Mouse (Mus musculus): ENCODE results near the gene Tmprss11d. TPM values are rescaled to one million over a fixed set of nuclear protein-coding genes. Genes with fewer than 3 reads are reported as not detected.
A peak's percentile ranks its signal among the peaks of the same experiment; 100 is the strongest.

Gene Tmprss11d
- total RNA-seq (2014; rRNA removed; ENCODE audit: low replicate concordance): not detected in 2 replicates
- polyA plus RNA-seq (2015; fragmentation: Nextera tagmentation; extraction: Ambion mirVana): not detected in 2 replicates

DNA sequence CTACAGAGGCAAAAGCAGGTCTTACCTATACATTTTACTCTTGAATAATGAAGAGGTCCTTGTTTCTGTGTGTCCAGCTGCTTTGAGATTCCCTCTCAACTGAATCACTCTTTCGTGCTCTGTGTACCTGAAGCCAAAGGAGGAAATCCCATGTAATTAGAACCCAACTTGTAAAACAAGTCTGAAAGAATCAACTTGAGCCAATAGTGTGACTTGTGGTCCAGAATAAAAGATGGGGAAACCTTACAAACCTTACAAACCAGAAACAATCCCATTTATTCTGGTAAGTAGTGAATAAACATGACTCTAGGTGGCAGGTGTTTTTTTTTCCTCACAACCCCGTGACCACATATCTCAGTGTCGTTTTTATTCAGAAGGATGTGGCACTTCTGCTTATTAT is at the start of gene Tmprss11d:
TSS of gene Tmprss11d (minus strand) at position 101 of the 400 bp plus-strand sequence.
- no peak within 1 kb of the TSS for H3K4me3 ChIP-seq (ENCODE audit: low read depth, low read length)
- H3K27ac ChIP-seq (ENCODE audit: low read depth): no peak within 1 kb of the TSS
- H3K4me2 ChIP-seq (ENCODE audit: low read depth, low read length): no peak within 1 kb of the TSS
- H3K9me3 ChIP-seq (replicated peaks; ENCODE audit: control insufficient read depth, low read length): no peaks in the 10 kb centered on the region
- 60% methylated on average over 3 of the region's 3 CpGs for WGBS
- H3K36me3 ChIP-seq (replicated peaks; ENCODE audit: control insufficient read depth, insufficient read depth, low read length): no peaks in the 10 kb centered on the region
- DNase-seq (ENCODE audit: low spot score) (no peak), ATAC-seq (ENCODE audit: insufficient read depth, low read depth) (no peak)
- no peaks in the 10 kb centered on the region for H3K27me3 ChIP-seq (ENCODE audit: control insufficient read depth, insufficient read depth, low read length)
- TF ChIP-seq EP300 (IDR thresholded peaks at IDR 0.05; ENCODE audit: low read depth) (no peak), CTCF (IDR thresholded peaks at IDR 0.05; ENCODE audit: low read depth) (no peak)
- no peak within 1 kb of the TSS for H3K9ac ChIP-seq (replicated peaks; ENCODE audit: low read depth, low read length)
- no peaks in the 10 kb centered on the region for H3K4me1 ChIP-seq (ENCODE audit: control insufficient read depth, insufficient read depth)

DNA sequence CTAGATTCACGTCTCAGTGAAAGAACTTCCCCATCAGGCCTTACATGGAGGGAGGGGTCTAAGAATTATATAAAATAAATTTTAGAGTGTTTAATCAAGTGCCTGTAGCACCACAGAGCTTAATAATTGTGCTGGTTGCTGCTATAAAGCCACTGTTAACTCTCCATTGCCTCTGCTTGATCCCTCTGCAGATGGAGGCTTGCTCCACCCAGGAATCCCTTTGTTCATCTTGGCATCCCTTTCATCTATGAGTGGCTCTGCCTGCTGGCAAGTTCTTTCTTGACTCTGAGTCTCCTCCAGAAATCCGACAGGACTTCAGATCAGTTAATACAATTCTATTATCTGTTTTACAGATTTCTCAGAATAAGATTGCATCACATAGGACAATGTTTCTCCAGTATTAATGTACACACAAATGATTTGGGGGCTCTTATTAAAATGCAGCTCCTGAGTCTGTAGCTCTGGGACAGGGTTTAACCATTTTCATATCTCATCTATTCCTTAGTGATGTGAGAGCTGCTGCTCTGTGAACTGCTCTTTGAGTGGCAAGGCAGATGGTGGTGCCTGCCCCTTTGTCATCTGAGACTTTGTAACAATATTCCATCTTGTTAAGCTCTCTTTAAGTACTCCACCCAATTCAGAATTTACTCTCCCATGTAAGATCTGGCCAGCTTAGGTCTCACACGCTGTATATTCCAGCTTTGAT is 48.3 kb upstream of the Tmprss11d start:
- Histone ChIP-seq H3K36me3 (replicated peaks; ENCODE audit: control insufficient read depth, insufficient read depth, low read length) (no peaks in the 10 kb centered on the region), H3K4me3 (ENCODE audit: low read depth, low read length) (no peak overlapping the region), H3K27me3 (ENCODE audit: control insufficient read depth, insufficient read depth, low read length) (no peaks in the 10 kb centered on the region), H3K4me1 (ENCODE audit: control insufficient read depth, insufficient read depth) (no peaks in the 10 kb centered on the region), H3K9me3 (replicated peaks; ENCODE audit: control insufficient read depth, low read length) (no peaks in the 10 kb centered on the region), H3K9ac (replicated peaks; ENCODE audit: low read depth, low read length) (no peak overlapping the region), H3K27ac (ENCODE audit: low read depth) (no peak overlapping the region), H3K4me2 (ENCODE audit: low read depth, low read length) (no peak overlapping the region)
- DNase-seq (ENCODE audit: low spot score): no peak
- no peak for ATAC-seq (ENCODE audit: insufficient read depth, low read depth)
- TF ChIP-seq CTCF (IDR thresholded peaks at IDR 0.05; ENCODE audit: low read depth) (no peak), EP300 (IDR thresholded peaks at IDR 0.05; ENCODE audit: low read depth) (no peak)
- WGBS: 53% methylated on average over 3 of the region's 3 CpGs

DNA sequence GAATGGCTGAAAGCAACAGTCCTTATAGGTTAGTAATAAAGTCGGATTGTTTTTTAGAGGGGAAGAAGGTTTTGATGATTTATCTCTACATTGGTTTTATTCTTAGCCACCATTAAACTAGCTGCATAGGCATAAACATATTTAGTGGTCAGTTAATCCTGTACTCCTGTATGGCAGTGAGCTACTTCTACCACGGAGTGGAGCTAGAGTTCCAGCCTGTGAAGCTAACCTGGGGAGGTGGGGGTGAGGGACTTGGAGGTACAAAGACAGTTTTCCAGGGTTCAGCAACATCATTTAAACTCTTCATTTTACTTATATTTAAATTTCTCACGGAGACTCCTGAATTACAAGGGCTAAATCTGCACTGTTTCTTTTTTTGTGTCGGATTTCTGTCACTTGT is 46.3 kb upstream of the Tmprss11d start:
- ATAC-seq (ENCODE audit: insufficient read depth, low read depth) (no peak), DNase-seq (ENCODE audit: low spot score) (no peak)
- H3K4me3 ChIP-seq (ENCODE audit: low read depth, low read length): no peak overlapping the region
- no peaks in the 10 kb centered on the region for H3K27me3 ChIP-seq (ENCODE audit: control insufficient read depth, insufficient read depth, low read length)
- H3K36me3 ChIP-seq (replicated peaks; ENCODE audit: control insufficient read depth, insufficient read depth, low read length): no peaks in the 10 kb centered on the region
- H3K27ac ChIP-seq (ENCODE audit: low read depth): no peak overlapping the region
- no peak overlapping the region for H3K4me2 ChIP-seq (ENCODE audit: low read depth, low read length)
- no peak overlapping the region for H3K9ac ChIP-seq (replicated peaks; ENCODE audit: low read depth, low read length)
- H3K9me3 ChIP-seq (replicated peaks; ENCODE audit: control insufficient read depth, low read length): no peaks in the 10 kb centered on the region
- no peaks in the 10 kb centered on the region for H3K4me1 ChIP-seq (ENCODE audit: control insufficient read depth, insufficient read depth)
- TF ChIP-seq EP300 (IDR thresholded peaks at IDR 0.05; ENCODE audit: low read depth) (no peak), CTCF (IDR thresholded peaks at IDR 0.05; ENCODE audit: low read depth) (peak; percentile 32)
- WGBS: 16% methylated on average over 4 of the region's 4 CpGs

DNA sequence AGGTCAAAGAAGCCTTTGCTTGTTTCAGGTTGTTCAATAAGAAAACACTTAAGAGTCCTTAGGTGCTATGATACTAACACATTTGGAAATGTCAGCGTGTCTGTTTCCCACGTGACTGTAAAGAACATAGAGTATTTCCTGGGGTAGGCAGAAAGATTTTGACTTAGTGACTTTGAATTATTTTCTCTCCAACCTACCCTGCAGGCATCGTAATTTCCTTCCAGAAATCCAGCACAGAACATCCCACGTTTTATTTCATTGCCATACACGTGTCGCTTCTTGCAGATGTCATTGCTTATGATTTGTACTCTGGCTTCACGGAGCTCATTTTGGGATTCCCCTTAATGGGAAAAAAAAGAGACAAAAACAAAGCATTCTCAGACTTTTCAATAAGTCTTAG is 41.1 kb upstream of the Tmprss11d start:
- H3K36me3 ChIP-seq (replicated peaks; ENCODE audit: control insufficient read depth, insufficient read depth, low read length): no peaks in the 10 kb centered on the region
- 75% methylated on average over 7 of the region's 7 CpGs for WGBS
- ATAC-seq (ENCODE audit: insufficient read depth, low read depth) (no peak), DNase-seq (ENCODE audit: low spot score) (no peak)
- no peaks in the 10 kb centered on the region for H3K9me3 ChIP-seq (replicated peaks; ENCODE audit: control insufficient read depth, low read length)
- no peaks in the 10 kb centered on the region for H3K4me1 ChIP-seq (ENCODE audit: control insufficient read depth, insufficient read depth)
- no peak overlapping the region for H3K4me3 ChIP-seq (ENCODE audit: low read depth, low read length)
- no peaks in the 10 kb centered on the region for H3K27me3 ChIP-seq (ENCODE audit: control insufficient read depth, insufficient read depth, low read length)
- no peak overlapping the region for H3K27ac ChIP-seq (ENCODE audit: low read depth)
- no peak for TF ChIP-seq CTCF (IDR thresholded peaks at IDR 0.05; ENCODE audit: low read depth)
- no peak for TF ChIP-seq EP300 (IDR thresholded peaks at IDR 0.05; ENCODE audit: low read depth)
- H3K4me2 ChIP-seq (ENCODE audit: low read depth, low read length): no peak overlapping the region
- no peak overlapping the region for H3K9ac ChIP-seq (replicated peaks; ENCODE audit: low read depth, low read length)

DNA sequence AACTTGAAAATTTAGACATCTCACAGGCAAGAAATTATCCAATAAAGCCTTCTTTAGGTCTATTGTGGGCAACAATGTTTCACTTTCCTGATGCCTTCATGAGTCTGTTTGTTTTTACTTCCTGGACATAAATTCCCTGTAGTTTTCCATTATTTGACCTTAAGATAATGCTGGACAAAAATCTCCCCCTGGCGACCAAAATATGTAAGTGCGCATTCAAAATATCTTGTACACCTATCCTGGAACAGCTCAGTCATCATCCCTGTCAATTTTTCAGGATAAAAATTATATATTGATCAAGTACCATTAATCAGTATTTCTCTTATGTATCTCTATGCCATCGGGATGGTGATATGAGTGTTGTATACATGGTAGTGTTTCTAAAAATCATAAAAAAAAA is 37.6 kb upstream of the Tmprss11d start:
- DNase-seq (ENCODE audit: low spot score): peak; percentile 38

DNA sequence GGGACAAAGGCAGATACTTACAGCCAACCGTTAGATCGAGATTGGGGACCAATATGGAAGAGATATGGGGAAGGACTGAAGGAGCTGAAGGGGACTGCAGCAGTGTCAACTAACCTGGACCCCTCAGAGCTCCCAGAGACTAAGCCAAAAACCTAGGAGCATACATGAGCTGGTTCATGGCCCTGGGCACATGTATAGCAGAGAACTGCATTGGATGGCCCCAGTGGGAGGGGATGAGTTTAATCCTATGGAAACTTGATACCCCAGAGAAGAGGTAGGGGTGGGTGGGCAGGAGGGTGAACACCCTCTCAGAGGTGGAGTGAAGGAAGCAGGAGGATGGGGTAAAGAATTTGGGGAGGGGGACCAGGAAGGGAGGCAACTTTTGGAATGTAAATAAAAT is 34.7 kb upstream of the Tmprss11d start:
- Histone ChIP-seq H3K27ac (ENCODE audit: low read depth) (no peak overlapping the region), H3K27me3 (ENCODE audit: control insufficient read depth, insufficient read depth, low read length) (no peaks in the 10 kb centered on the region), H3K9me3 (replicated peaks; ENCODE audit: control insufficient read depth, low read length) (no peaks in the 10 kb centered on the region), H3K36me3 (replicated peaks; ENCODE audit: control insufficient read depth, insufficient read depth, low read length) (no peaks in the 10 kb centered on the region), H3K4me2 (ENCODE audit: low read depth, low read length) (no peak overlapping the region), H3K4me3 (ENCODE audit: low read depth, low read length) (no peak overlapping the region), H3K4me1 (ENCODE audit: control insufficient read depth, insufficient read depth) (no peaks in the 10 kb centered on the region), H3K9ac (replicated peaks; ENCODE audit: low read depth, low read length) (no peak overlapping the region)
- TF ChIP-seq EP300 (IDR thresholded peaks at IDR 0.05; ENCODE audit: low read depth) (no peak), CTCF (IDR thresholded peaks at IDR 0.05; ENCODE audit: low read depth) (no peak)
- 60% methylated on average over 2 of the region's 2 CpGs for WGBS
- ATAC-seq (ENCODE audit: insufficient read depth, low read depth) (no peak), DNase-seq (ENCODE audit: low spot score) (no peak)

More for the DNA sequence above, 37.6 kb upstream of the Tmprss11d start:
- H3K9ac ChIP-seq (replicated peaks; ENCODE audit: low read depth, low read length): no peak overlapping the region
- no peaks in the 10 kb centered on the region for H3K9me3 ChIP-seq (replicated peaks; ENCODE audit: control insufficient read depth, low read length)
- 17% methylated on average over 3 of the region's 3 CpGs for WGBS
- ATAC-seq (ENCODE audit: insufficient read depth, low read depth): no peak
- no peaks in the 10 kb centered on the region for H3K36me3 ChIP-seq (replicated peaks; ENCODE audit: control insufficient read depth, insufficient read depth, low read length)
- no peaks in the 10 kb centered on the region for H3K27me3 ChIP-seq (ENCODE audit: control insufficient read depth, insufficient read depth, low read length)
- no peak overlapping the region for H3K4me2 ChIP-seq (ENCODE audit: low read depth, low read length)
- H3K4me3 ChIP-seq (ENCODE audit: low read depth, low read length): no peak overlapping the region
- H3K27ac ChIP-seq (ENCODE audit: low read depth): no peak overlapping the region
- no peaks in the 10 kb centered on the region for H3K4me1 ChIP-seq (ENCODE audit: control insufficient read depth, insufficient read depth)
- peak; percentile 54 for TF ChIP-seq CTCF (IDR thresholded peaks at IDR 0.05; ENCODE audit: low read depth)
- no peak for TF ChIP-seq EP300 (IDR thresholded peaks at IDR 0.05; ENCODE audit: low read depth)
